Mouse (Mus musculus): ENCODE data around the gene Dand5.
A peak's percentile ranks its signal among the peaks of the same experiment; 100 is the strongest.

Gene Dand5

DNA sequence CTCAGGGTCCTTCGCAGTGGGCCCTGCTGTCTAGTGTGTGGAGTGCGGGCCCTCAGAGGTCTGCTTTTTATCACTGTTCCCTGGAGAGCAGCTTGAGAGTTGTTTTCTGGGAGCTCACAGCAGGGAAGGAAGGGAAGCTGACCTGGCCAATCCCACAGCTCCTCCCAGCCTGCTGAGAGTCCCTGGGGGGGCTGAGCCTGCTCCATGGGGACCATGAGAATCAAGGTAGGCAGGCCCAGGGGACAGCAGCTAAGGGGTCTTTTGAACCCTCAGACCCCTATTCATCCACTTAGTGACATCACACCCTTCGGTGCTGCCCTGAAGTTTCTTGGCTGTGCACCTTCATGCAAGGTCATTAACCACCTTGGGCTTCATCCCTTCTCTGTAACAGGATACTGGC lies at the start of gene Dand5:
Gene Dand5, minus strand, starts transcription at position 101 of the 400 bp plus-strand sequence.
- DNase-seq (ENCODE audit: low read depth in 2 of 2, low spot score in 2 of 2) = no peak

GRCm38 (mm10) chr8:84871376-84872308 lies 49.0 kb upstream of the Dand5 start, which contains the start of gene Syce2:
TSS of gene Syce2 (plus strand) at chr8:84872111.
- DNase-seq (ENCODE audit: low read depth in 2 of 2, low spot score in 2 of 2) = peak; percentile 66 to 80

- DNase-seq (ENCODE audit: low read depth in 2 of 2, low spot score in 2 of 2) = peak; percentile 83 to 87
These were observed 34.3 kb upstream of the Dand5 start, which contains the start of gene Farsa for GRCm38 (mm10) chr8:84856864-84857441. TSS of gene Farsa (plus strand) at chr8:84856989.

- DNase-seq (ENCODE audit: low read depth in 2 of 2, low spot score in 2 of 2) = no peak
These were observed 33.8 kb upstream of the Dand5 start for GRCm38 (mm10) chr8:84856434-84856833.

DNA sequence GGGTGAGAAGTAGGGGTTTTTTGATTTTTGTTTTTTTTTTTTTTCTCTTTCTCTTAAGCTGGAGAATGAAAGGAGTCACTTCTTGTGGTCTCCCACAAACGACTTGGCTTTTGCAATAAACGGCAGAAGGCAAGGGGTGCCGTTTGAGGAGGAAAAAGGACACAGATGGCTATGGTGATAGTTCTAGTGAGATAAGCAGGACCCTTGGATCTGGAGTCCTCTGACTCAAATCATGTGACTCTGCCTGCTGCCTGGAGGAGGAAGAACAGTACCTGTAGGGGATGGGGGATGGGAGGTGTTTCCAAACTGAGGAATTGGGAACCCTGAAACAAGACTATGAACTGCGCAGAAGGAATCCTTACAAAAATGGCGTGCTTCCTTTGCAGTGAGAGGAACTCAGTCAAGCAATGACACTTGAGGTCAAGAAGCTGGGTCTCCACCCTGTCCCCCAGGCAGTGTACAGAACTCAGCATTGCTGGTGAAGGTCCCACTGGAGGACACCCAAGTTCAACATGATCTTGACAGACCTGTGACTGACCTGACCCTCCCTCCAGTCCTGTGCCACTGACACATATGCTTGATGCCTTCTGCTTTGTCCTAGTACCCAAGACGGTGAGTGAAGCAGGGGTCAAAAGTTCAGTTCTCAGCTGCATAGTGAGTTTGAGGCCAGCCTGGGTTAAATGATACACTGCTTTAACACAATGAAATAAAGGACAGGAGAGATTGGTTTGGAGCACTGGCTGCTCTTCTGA lies 25.2 kb upstream of the Dand5 start:
- peak in 1 of 2 experiments; percentile 29 for DNase-seq (ENCODE audit: low read depth in 2 of 2, low spot score in 2 of 2)

GRCm38 (mm10) chr8:84846722-84847572 lies 24.3 kb upstream of the Dand5 start, which contains the start of gene Calr:
TSS of gene Calr (minus strand) at chr8:84846934.
- peak; percentile 99 to 100 for DNase-seq (ENCODE audit: low read depth in 2 of 2, low spot score in 2 of 2)

GRCm38 (mm10) chr8:84846094-84846721 lies 23.6 kb upstream of the Dand5 start:
- DNase-seq (ENCODE audit: low read depth in 2 of 2, low spot score in 2 of 2) = no peak

- DNase-seq (ENCODE audit: low read depth in 2 of 2, low spot score in 2 of 2) = no peak
These were observed 22.9 kb upstream of the Dand5 start for GRCm38 (mm10) chr8:84845355-84846093.

DNA sequence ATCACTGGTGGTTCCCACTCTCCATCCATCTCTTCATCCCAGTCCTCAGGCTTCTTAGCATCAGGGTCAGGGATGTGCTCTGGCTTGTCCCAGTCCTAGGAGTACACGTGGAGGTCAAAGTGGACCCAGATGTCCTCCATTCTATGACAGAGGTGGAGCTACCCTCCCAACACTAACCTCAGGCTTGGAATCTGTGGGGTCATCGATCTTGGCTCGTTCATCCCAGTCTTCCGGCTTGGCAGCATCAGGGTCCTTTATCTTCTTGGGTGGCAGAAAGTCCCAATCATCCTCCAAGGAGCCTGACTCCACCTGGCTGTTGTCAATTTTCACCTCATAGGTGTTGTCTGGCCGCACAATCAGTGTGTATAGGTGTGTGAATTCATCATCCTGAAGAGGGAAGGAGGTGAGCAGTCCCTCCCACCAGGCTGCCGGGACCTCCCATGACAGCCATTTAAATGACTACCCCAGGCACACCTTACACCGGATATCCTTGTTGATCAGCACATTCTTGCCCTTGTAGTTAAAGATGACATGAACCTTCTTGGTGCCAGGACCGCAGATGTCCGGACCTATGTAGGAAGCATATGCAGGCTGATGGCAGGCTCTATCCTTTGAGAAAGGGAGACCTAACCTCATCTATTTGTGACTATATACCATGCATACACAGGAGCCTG lies 21.9 kb upstream of the Dand5 start:
- no peak for DNase-seq (ENCODE audit: low read depth in 2 of 2, low spot score in 2 of 2)

GRCm38 (mm10) chr8:84841514-84841913 lies 18.9 kb upstream of the Dand5 start:
- DNase-seq (ENCODE audit: low read depth in 2 of 2, low spot score in 2 of 2) = no peak

DNA sequence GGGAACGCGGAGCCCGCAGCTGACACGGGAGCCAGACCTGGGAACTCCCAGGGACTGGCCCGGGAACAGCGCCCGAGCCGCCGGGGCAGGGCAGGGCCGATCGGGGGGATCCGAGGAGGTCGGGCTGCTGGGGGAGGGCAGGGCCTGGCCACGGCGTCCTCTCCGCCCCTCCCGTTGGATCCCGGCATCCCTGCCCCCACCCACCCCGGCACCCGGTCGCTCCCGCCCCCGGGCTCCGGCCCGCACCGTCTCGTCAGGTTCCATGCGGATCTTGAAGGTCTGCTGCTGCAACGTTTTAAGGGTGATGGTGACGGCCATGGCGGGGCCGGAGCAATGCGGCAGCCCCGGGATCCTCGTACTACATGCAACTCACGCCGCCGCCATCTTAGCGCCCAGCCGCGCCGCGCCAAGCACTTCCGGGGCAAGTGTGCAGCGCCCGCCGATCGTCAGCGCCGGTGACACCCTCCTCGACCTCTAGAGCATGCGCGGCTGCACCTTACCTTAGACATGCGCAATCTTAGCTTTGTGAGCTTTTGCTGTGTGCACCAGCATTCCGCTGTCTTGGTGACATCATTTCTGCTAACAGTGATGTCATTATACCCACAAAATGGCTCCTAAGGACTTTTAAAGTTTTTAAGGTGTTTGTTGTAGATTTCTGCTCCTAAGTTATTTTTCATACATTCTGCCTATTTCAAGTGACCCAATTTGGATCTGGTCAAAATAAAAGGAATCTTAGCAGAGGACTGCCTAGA lies 17.8 kb upstream of the Dand5 start, which contains the start of gene Rad23a:
Gene Rad23a, minus strand, starts transcription at position 418 of the 752 bp plus-strand sequence.
- DNase-seq (ENCODE audit: low read depth in 2 of 2, low spot score in 2 of 2) = peak; percentile 88 to 91

DNA sequence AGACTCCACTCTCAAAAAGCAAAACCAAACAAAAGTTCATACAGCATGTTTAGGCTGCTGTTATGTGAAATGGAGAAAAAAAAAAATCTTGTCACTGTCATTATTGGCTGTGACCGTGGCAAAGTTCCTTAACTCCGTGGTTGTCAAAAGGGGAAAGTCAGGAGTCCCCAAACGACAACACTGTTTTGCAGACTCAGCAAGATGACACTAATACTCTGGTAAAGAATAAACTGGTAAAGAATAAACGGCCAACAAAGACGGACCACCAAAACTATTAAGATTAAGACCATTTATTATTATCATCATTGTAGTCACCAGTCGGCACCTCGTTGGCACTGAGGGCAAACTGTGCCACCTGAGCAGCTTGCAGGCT lies 17.2 kb upstream of the Dand5 start:
- DNase-seq (ENCODE audit: low read depth in 2 of 2, low spot score in 2 of 2) = no peak

DNA sequence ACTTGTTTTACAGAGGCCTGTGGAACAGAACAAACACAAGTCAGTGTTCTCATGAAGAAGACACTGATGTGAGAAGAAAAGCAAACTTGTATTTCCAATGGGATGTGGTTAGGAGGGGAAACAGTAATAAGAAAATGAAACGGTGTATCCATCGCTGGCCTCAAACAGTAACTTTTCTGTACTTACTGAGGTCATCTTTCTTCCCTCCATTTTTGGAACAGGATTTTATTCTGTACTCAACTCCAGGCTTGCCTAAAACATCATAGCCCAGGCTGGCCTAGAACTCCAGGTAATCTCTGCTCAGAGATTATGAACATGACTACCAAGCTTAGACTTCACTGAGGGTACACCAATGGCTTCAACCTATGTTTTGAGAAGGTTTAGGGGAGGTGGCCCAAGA lies 16.8 kb upstream of the Dand5 start:
- no peak for DNase-seq (ENCODE audit: low read depth in 2 of 2, low spot score in 2 of 2)

- no peak for DNase-seq (ENCODE audit: low read depth in 2 of 2, low spot score in 2 of 2)
These were observed 15.9 kb upstream of the Dand5 start for GRCm38 (mm10) chr8:84838513-84838912.

- DNase-seq (ENCODE audit: low read depth in 2 of 2, low spot score in 2 of 2) = no peak
These were observed 15.4 kb upstream of the Dand5 start for GRCm38 (mm10) chr8:84837912-84838470.

DNA sequence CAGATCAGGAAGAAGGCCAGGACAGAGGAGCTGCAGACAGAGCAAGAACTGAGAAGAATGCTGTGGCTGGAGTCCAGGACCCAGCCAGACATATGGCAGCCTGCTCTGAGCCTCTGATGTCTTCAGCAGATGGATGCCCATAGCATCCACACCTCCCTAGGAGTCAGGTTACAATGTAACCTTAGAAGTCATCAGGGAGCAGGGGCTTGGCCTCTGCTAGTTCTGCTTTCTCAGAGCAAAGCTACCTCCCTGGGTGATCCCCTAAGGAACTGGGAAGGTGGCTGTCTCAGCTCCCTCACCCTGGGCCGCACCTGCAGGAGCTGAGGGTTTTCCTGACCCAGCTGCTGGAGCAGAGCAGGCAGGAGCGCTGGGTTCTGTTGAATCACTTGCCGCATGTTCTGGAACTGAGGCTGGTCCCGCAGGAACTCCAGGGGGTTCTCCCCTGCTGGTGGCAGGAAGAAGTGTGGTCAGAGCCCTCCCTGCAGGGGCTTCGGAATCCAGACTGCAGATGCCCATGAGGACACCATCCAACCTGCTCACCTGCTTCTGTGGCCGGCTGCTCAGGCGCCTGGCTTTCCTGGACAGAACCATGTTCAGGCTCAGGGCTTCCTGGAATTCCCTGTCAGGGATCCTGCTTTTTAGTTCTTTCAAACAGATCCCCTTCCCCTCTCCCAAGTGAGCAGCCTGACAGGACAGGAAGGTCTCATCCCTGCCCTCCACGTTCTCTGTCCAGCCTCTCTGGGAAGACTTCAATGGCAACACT lies 14.7 kb upstream of the Dand5 start:
- DNase-seq (ENCODE audit: low read depth in 2 of 2, low spot score in 2 of 2) = no peak
